Mouse (Mus musculus) heart, embryonic 14.5 days (tissue): Measurements from ENCODE around the gene Gm12117. TPM values are rescaled to one million over a fixed set of nuclear protein-coding genes. Genes with fewer than 3 reads are reported as not detected.

Experiments
- ATAC-seq: fragments of 200-750 bp; cut with Nextera tagmentation; 2 replicates; pipeline ENCODE4 v1.8.0; 2017; ENCODE audit warnings: low read depth, moderate TSS enrichment; ENCODE audit not compliant: insufficient number of reproducible peaks, insufficient read depth, low FRiP score
- H3K27ac ChIP-seq, 2 experiments: fragments of 200-500 bp in 1 of 2; fragments of 300-500 bp in 1 of 2; sonication (generic) in 1 of 2; replicated peaks in 1 of 2; 2 replicates each; pipeline ENCODE4 v1.5.1; 2012 to 2014; ENCODE audit warnings: low read depth in 2 of 2, low read length in 2 of 2, control low read depth in 1 of 2, mild to moderate bottlenecking in 1 of 2, mixed read lengths in 1 of 2; ENCODE audit not compliant: control insufficient read depth in 1 of 2, insufficient read depth in 1 of 2
- H3K27me3 ChIP-seq: fragments of 300-500 bp; sonication (generic); 2 replicates; pipeline ENCODE4 v1.6.1; 2014; ENCODE audit warnings: mild to moderate bottlenecking, low read length, control low read depth; ENCODE audit not compliant: control insufficient read depth, insufficient read depth
- H3K36me3 ChIP-seq: fragments of 300-500 bp; sonication (generic); 2 replicates; pipeline ENCODE4 v1.6.1; 2014; ENCODE audit warnings: mild to moderate bottlenecking, control low read depth, low read length, mixed read lengths; ENCODE audit not compliant: control insufficient read depth, insufficient read depth
- H3K4me1 ChIP-seq, 2 experiments: fragments of 200-500 bp in 1 of 2; fragments of 300-500 bp in 1 of 2; sonication (generic) in 1 of 2; 2 replicates each; pipeline ENCODE4 v1.6.1; 2012 to 2014; ENCODE audit warnings: low read length in 2 of 2, control low read depth in 1 of 2, mixed read lengths in 1 of 2; ENCODE audit not compliant: control insufficient read depth in 2 of 2, insufficient read depth in 2 of 2
- H3K4me2 ChIP-seq: fragments of 300-500 bp; sonication (generic); 2 replicates; pipeline ENCODE4 v1.6.1; 2014; ENCODE audit warnings: mild to moderate bottlenecking, low read length
- H3K4me3 ChIP-seq, 2 experiments: fragments of 200-500 bp in 1 of 2; fragments of 300-500 bp in 1 of 2; sonication (generic) in 1 of 2; 2 replicates each; pipeline ENCODE4 v1.5.1; 2012 to 2014; ENCODE audit warnings: low read length in 2 of 2, mild to moderate bottlenecking in 2 of 2, control low read depth in 1 of 2, low read depth in 1 of 2, moderate library complexity in 1 of 2; ENCODE audit not compliant: control insufficient read depth in 1 of 2, insufficient read depth in 1 of 2
- H3K9ac ChIP-seq: fragments of 300-500 bp; sonication (generic); 2 replicates; pipeline ENCODE4 v1.6.1; 2014; ENCODE audit warnings: mild to moderate bottlenecking, low read length
- H3K9me3 ChIP-seq: fragments of 300-500 bp; sonication (generic); 2 replicates; pipeline ENCODE4 v1.6.1; 2016; ENCODE audit warnings: low read length, control low read depth; ENCODE audit not compliant: control insufficient read depth
- WGBS: fragments of 180-500 bp; shearing (Covaris S2); extraction: QIAGEN DNeasy Blood & Tissue Kit; methylation state at CpG from one replicate; pipeline ENCODE4 v1.1.7; 2014; 5-methylcytosine and 5-hydroxymethylcytosine counted together
- polyA plus RNA-seq: library from polyadenylated mRNA; unstranded; fragments of >200 nt; fragmentation: Nextera tagmentation; extraction: Ambion mirVana; gene quantifications from 2 replicates; pipeline ENCODE4 v1.2.1, GENCODE M21; 2014

Gene Gm12117
- polyA plus RNA-seq: not detected in 2 replicates

GRCm38 (mm10) chr11:33276637-33277036 lies at the start of gene Gm12117:
Gene Gm12117, minus strand, starts transcription at chr11:33276737.
- Histone ChIP-seq H3K27me3 (no peaks in the 10 kb centered on the region), H3K4me1 (no peaks in the 10 kb centered on the region), H3K9me3 (no peaks in the 10 kb centered on the region), H3K4me2 (no peak within 1 kb of the TSS), H3K36me3 (no peaks in the 10 kb centered on the region), H3K9ac (no peak within 1 kb of the TSS), H3K27ac (no peak within 1 kb of the TSS), H3K4me3 (no peak within 1 kb of the TSS)
- ATAC-seq: no peak
- WGBS: 93% methylated on average over 3 of the region's 3 CpGs

DNA sequence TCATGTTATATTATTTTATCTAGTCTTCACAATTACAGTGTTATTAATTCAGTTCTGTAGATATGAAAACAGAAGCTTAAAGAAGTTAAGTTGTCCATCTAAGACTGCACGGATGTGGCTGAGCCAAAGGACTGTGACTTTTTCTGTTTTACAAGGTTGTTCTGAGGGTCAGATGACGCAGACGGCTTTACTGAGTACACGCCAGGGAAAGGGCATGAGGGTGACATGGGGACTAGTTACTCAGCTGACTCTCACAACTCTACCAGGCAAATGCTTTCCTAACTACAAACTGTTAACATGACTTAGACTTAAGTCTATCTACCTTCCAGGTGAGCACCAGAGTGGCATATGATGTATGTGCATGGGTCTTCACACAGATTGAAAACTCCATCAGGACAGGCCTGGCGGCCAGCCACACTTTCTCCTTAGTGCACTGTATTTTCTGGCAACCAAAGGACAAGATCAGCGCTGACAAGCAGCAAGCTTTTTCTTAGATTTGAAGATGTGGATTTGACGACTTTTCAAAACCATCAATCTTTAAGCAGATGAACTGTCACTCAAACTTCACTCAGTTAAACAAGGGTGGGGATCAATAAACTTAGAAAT lies 42.6 kb upstream of the Gm12117 start:
- H3K9ac ChIP-seq: no peak overlapping the region
- no peak overlapping the region for H3K27ac ChIP-seq
- no peaks in the 10 kb centered on the region for H3K4me1 ChIP-seq
- no peaks in the 10 kb centered on the region for H3K9me3 ChIP-seq
- no peaks in the 10 kb centered on the region for H3K27me3 ChIP-seq
- H3K4me2 ChIP-seq: no peak overlapping the region
- WGBS: 80% methylated on average over 7 of the region's 7 CpGs
- H3K36me3 ChIP-seq: no peaks in the 10 kb centered on the region
- no peak overlapping the region for H3K4me3 ChIP-seq
- ATAC-seq: no peak

- Histone ChIP-seq H3K27ac (no peak overlapping the region), H3K27me3 (no peaks in the 10 kb centered on the region), H3K4me3 (no peak overlapping the region), H3K4me2 (no peak overlapping the region), H3K4me1 (no peaks in the 10 kb centered on the region), H3K9ac (no peak overlapping the region), H3K9me3 (no peaks in the 10 kb centered on the region), H3K36me3 (no peaks in the 10 kb centered on the region)
- no peak for ATAC-seq
- 83% methylated on average over 4 of the region's 4 CpGs for WGBS
These were observed 33.0 kb upstream of the Gm12117 start for GRCm38 (mm10) chr11:33309566-33309965.

DNA sequence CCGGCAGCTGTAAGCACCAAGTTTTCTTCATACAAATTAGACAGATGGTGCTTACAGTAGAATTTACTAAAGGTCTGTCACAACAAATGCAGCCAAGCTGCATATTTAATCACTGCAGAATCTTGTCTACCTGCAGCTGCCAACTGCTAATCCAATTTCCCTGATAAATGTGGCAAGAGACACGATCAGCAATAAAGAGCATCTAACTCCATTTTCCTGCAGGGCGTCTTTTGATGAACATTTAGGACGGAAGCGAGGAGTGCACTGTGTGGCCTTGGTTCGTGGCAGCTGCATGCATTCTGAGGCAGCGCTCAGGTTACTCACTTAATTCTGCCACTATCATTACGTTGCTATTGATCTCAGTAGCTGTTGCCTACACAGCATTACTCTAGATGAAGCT lies 24.3 kb upstream of the Gm12117 start:
- no peaks in the 10 kb centered on the region for H3K27me3 ChIP-seq
- no peak overlapping the region for H3K27ac ChIP-seq
- H3K4me1 ChIP-seq: no peaks in the 10 kb centered on the region
- ATAC-seq: no peak
- no peak overlapping the region for H3K9ac ChIP-seq
- no peak overlapping the region for H3K4me3 ChIP-seq
- WGBS: 78% methylated on average over 8 of the region's 8 CpGs
- no peaks in the 10 kb centered on the region for H3K36me3 ChIP-seq
- no peaks in the 10 kb centered on the region for H3K9me3 ChIP-seq
- H3K4me2 ChIP-seq: no peak overlapping the region

DNA sequence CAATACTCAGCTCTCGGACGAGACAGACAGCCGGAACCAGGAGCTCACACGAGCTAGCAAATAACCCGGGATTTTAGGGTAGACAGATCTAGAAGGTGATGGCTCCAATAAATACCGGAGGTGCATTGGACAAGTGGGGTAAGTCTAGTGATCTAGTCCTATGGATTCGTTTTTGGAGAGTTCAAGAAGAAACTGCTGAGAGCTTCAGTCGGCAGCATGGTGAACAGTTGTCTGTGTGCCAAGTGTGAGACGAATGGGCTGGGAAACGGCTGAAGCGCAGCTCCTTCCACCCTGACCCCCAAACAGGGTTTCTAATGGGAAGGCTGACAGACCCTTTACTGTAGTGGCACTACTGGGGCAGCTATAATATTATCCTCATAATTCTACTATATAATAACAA lies 22.8 kb upstream of the Gm12117 start:
- Histone ChIP-seq H3K4me1 (no peaks in the 10 kb centered on the region), H3K27ac (no peak overlapping the region), H3K9ac (no peak overlapping the region), H3K4me3 (no peak overlapping the region), H3K4me2 (no peak overlapping the region), H3K27me3 (no peaks in the 10 kb centered on the region), H3K9me3 (no peaks in the 10 kb centered on the region), H3K36me3 (no peaks in the 10 kb centered on the region)
- no peak for ATAC-seq
- 78% methylated on average over 11 of the region's 11 CpGs for WGBS

DNA sequence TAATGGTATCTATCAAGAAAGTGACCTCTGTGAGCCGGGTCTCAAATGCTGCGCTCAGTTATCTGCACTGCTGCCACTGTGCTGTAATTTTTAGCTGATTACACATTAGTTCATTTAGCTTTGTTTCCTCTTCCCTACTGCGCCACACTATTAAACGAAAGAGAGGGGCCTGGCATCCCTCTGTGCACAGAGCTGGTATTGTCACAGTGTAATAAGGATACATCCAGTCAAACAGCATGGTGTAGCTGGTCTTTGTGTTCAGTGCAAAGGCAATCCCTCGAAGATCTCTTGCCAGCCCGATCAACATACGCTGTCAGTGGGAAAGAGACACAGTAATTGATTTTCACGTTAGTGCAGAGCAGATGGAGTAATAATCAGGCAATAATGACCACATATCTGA lies 20.6 kb upstream of the Gm12117 start:
- H3K9ac ChIP-seq: no peak overlapping the region
- H3K27me3 ChIP-seq: no peaks in the 10 kb centered on the region
- H3K27ac ChIP-seq: no peak overlapping the region
- H3K36me3 ChIP-seq: no peaks in the 10 kb centered on the region
- 80% methylated on average over 8 of the region's 8 CpGs for WGBS
- H3K4me3 ChIP-seq: no peak overlapping the region
- H3K4me2 ChIP-seq: no peak overlapping the region
- ATAC-seq: no peak
- H3K9me3 ChIP-seq: no peaks in the 10 kb centered on the region
- H3K4me1 ChIP-seq: no peaks in the 10 kb centered on the region

DNA sequence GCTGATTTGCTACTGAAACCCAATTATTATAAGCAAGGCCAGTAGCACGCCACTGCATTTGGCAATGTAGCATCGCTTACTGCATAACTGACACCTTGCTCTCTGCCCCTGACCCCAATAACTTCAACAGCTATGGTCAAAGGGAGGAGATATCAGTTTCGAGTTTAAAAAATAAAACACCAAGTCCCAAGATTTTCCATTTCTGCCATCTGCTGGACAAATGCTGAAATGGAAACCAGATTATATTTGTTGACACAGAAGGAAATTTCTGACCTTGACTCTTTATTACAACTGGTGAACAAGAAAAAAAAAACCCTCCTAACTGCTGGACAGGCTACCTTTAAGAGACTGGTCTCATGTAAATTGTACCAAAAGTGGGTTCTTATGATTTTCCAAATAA lies 18.9 kb upstream of the Gm12117 start:
- Histone ChIP-seq H3K4me1 (no peaks in the 10 kb centered on the region), H3K27me3 (no peaks in the 10 kb centered on the region), H3K9me3 (no peaks in the 10 kb centered on the region), H3K27ac (no peak overlapping the region), H3K36me3 (no peaks in the 10 kb centered on the region), H3K9ac (no peak overlapping the region), H3K4me3 (no peak overlapping the region), H3K4me2 (no peak overlapping the region)
- ATAC-seq: no peak
- WGBS: 50% methylated on average over 3 of the region's 3 CpGs

- H3K36me3 ChIP-seq: no peaks in the 10 kb centered on the region
- no peak for ATAC-seq
- WGBS: 71% methylated on average over 6 of the region's 6 CpGs
- H3K9me3 ChIP-seq: no peaks in the 10 kb centered on the region
- no peaks in the 10 kb centered on the region for H3K4me1 ChIP-seq
- H3K27ac ChIP-seq: no peak overlapping the region
- H3K9ac ChIP-seq: no peak overlapping the region
- no peak overlapping the region for H3K4me2 ChIP-seq
- no peaks in the 10 kb centered on the region for H3K27me3 ChIP-seq
- no peak overlapping the region for H3K4me3 ChIP-seq
These were observed 17.5 kb upstream of the Gm12117 start for GRCm38 (mm10) chr11:33294063-33294462.
